Mouse (Mus musculus): ENCODE results near the gene Rab30. TPM values are rescaled to one million over a fixed set of nuclear protein-coding genes. Genes with fewer than 3 reads are reported as not detected.

Rab30 gene
- polyA plus RNA-seq, 2 experiments, result 1.9 to 6.8 TPM

DNA sequence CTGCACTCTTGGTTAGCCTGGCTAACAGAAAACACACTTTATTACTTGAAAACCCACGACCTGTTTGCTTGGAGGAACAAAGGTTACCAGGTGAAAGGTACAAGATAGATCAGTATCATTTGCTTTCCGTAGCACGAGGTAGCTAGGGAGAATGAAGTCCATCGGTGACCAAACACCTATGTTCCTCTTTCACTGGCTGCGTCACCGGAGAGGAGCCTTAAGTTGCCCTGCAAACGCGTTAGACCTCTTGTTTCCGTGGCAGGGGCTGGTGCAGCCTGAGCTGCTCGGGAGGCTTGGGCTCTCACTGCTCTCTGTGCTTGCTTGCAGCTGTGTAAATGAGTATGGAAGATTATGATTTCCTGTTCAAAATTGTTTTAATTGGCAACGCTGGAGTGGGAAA is 78.3 kb downstream of the Rab30 start:
- TF ChIP-seq CTCF (IDR thresholded peaks at IDR 0.05; ENCODE audit: low read depth) (no peak), EP300 (IDR thresholded peaks at IDR 0.05; ENCODE audit: low read depth) (no peak)
- no peak overlapping the region for H3K27ac ChIP-seq
- no peaks in the 10 kb centered on the region for H3K27me3 ChIP-seq (ENCODE audit: control insufficient read depth, insufficient read depth, low read length)
- H3K36me3 ChIP-seq (replicated peaks; ENCODE audit: control insufficient read depth, insufficient read depth, low read depth), result no peaks in the 10 kb centered on the region
- no peaks in the 10 kb centered on the region for H3K9me3 ChIP-seq (ENCODE audit: control insufficient read depth, low read length)
- DNase-seq (ENCODE audit: low read depth in 3 of 3, low spot score in 3 of 3), result no peak
- H3K4me3 ChIP-seq (ENCODE audit: insufficient read depth in 1 of 2, low read depth in 2 of 2, low read length in 2 of 2), result no peak overlapping the region
- H3K4me1 ChIP-seq (replicated peaks; ENCODE audit: control insufficient read depth in 2 of 2, insufficient read depth in 2 of 2, low read length in 1 of 2), result no peaks in the 10 kb centered on the region
- WGBS (ENCODE audit: insufficient replicate concordance), result 65% methylated on average over 11 of the region's 11 CpGs
- H3K9ac ChIP-seq (replicated peaks), result no peak overlapping the region
- no peak for ATAC-seq (ENCODE audit: insufficient read depth)
- no peak overlapping the region for H3K4me2 ChIP-seq (ENCODE audit: low read depth)

- no peak for TF ChIP-seq EP300 (IDR thresholded peaks at IDR 0.05; ENCODE audit: low read depth)
- no peaks in the 10 kb centered on the region for H3K27me3 ChIP-seq (ENCODE audit: control insufficient read depth, insufficient read depth, low read length)
- no peak overlapping the region for H3K4me3 ChIP-seq (ENCODE audit: insufficient read depth in 1 of 2, low read depth in 2 of 2, low read length in 2 of 2)
- DNase-seq (ENCODE audit: low read depth in 3 of 3, low spot score in 3 of 3) (no peak), ATAC-seq (ENCODE audit: insufficient read depth) (no peak)
- no peak overlapping the region for H3K4me2 ChIP-seq (ENCODE audit: low read depth)
- H3K9ac ChIP-seq (replicated peaks), result no peak overlapping the region
- no peaks in the 10 kb centered on the region for H3K36me3 ChIP-seq (replicated peaks; ENCODE audit: control insufficient read depth, insufficient read depth, low read depth)
- no peaks in the 10 kb centered on the region for H3K4me1 ChIP-seq (replicated peaks; ENCODE audit: control insufficient read depth in 2 of 2, insufficient read depth in 2 of 2, low read length in 1 of 2)
- H3K27ac ChIP-seq, result no peak overlapping the region
- H3K9me3 ChIP-seq (ENCODE audit: control insufficient read depth, low read length), result no peaks in the 10 kb centered on the region
- WGBS (ENCODE audit: insufficient replicate concordance), result 57% methylated on average over 1 of the region's 1 CpGs
These were observed 79.0 kb downstream of the Rab30 start for GRCm38 (mm10) chr7:92820410-92820809.

- Histone ChIP-seq H3K27ac (no peak overlapping the region), H3K4me2 (ENCODE audit: low read depth) (no peak overlapping the region)
- TF ChIP-seq EP300 (IDR thresholded peaks at IDR 0.05; ENCODE audit: low read depth) (no peak), CTCF (IDR thresholded peaks at IDR 0.05; ENCODE audit: low read depth) (no peak)
These were observed 79.6 kb downstream of the Rab30 start for GRCm38 (mm10) chr7:92820941-92821465.

GRCm38 (mm10) chr7:92821871-92822270 is 80.5 kb downstream of the Rab30 start:
- DNase-seq (ENCODE audit: low read depth in 3 of 3, low spot score in 3 of 3) (no peak), ATAC-seq (ENCODE audit: insufficient read depth) (no peak)
- no peak overlapping the region; the same call in 1 of the 2 replicates for H3K9ac ChIP-seq (replicated peaks)
- H3K27me3 ChIP-seq (ENCODE audit: control insufficient read depth, insufficient read depth, low read length), result no peaks in the 10 kb centered on the region
- H3K4me2 ChIP-seq (ENCODE audit: low read depth), result no peak overlapping the region
- H3K4me3 ChIP-seq (ENCODE audit: insufficient read depth in 1 of 2, low read depth in 2 of 2, low read length in 2 of 2), result no peak overlapping the region
- H3K4me1 ChIP-seq (replicated peaks; ENCODE audit: control insufficient read depth in 2 of 2, insufficient read depth in 2 of 2, low read length in 1 of 2), result no peaks in the 10 kb centered on the region
- 52% methylated on average over 4 of the region's 4 CpGs for WGBS (ENCODE audit: insufficient replicate concordance)
- no peaks in the 10 kb centered on the region for H3K36me3 ChIP-seq (replicated peaks; ENCODE audit: control insufficient read depth, insufficient read depth, low read depth)
- TF ChIP-seq CTCF (IDR thresholded peaks at IDR 0.05; ENCODE audit: low read depth) (no peak), EP300 (IDR thresholded peaks at IDR 0.05; ENCODE audit: low read depth) (no peak)
- no peak overlapping the region for H3K27ac ChIP-seq
- no peaks in the 10 kb centered on the region for H3K9me3 ChIP-seq (ENCODE audit: control insufficient read depth, low read length)

More at GRCm38 (mm10) chr7:92820941-92821465, 79.6 kb downstream of the Rab30 start:
- WGBS (ENCODE audit: insufficient replicate concordance), result 64% methylated on average over 7 of the region's 7 CpGs
- Histone ChIP-seq H3K9me3 (ENCODE audit: control insufficient read depth, low read length) (no peaks in the 10 kb centered on the region), H3K4me3 (ENCODE audit: insufficient read depth in 1 of 2, low read depth in 2 of 2, low read length in 2 of 2) (no peak overlapping the region), H3K4me1 (replicated peaks; ENCODE audit: control insufficient read depth in 2 of 2, insufficient read depth in 2 of 2, low read length in 1 of 2) (no peaks in the 10 kb centered on the region), H3K36me3 (replicated peaks; ENCODE audit: control insufficient read depth, insufficient read depth, low read depth) (no peaks in the 10 kb centered on the region), H3K27me3 (ENCODE audit: control insufficient read depth, insufficient read depth, low read length) (no peaks in the 10 kb centered on the region), H3K9ac (replicated peaks) (no peak overlapping the region)
- ATAC-seq (ENCODE audit: insufficient read depth), result no peak
- no peak for DNase-seq (ENCODE audit: low read depth in 3 of 3, low spot score in 3 of 3)

GRCm38 (mm10) chr7:92822409-92823101 is 81.2 kb downstream of the Rab30 start:
- no peak overlapping the region for H3K4me2 ChIP-seq (ENCODE audit: low read depth)
- WGBS (ENCODE audit: insufficient replicate concordance), result 40% methylated on average over 1 of the region's 1 CpGs
- no peaks in the 10 kb centered on the region for H3K4me1 ChIP-seq (replicated peaks; ENCODE audit: control insufficient read depth in 2 of 2, insufficient read depth in 2 of 2, low read length in 1 of 2)
- TF ChIP-seq EP300 (IDR thresholded peaks at IDR 0.05; ENCODE audit: low read depth), result no peak
- no peak for TF ChIP-seq CTCF (IDR thresholded peaks at IDR 0.05; ENCODE audit: low read depth)
- no peaks in the 10 kb centered on the region for H3K27me3 ChIP-seq (ENCODE audit: control insufficient read depth, insufficient read depth, low read length)
- no peaks in the 10 kb centered on the region for H3K9me3 ChIP-seq (ENCODE audit: control insufficient read depth, low read length)
- ATAC-seq (ENCODE audit: insufficient read depth) (0 out of 2 replicates have a peak, but pooled peaks have one; percentile 21), DNase-seq (ENCODE audit: low read depth in 3 of 3, low spot score in 3 of 3) (no peak)
- no peak overlapping the region for H3K9ac ChIP-seq (replicated peaks)
- H3K36me3 ChIP-seq (replicated peaks; ENCODE audit: control insufficient read depth, insufficient read depth, low read depth), result no peaks in the 10 kb centered on the region
- no peak overlapping the region for H3K4me3 ChIP-seq (ENCODE audit: insufficient read depth in 1 of 2, low read depth in 2 of 2, low read length in 2 of 2)
- H3K27ac ChIP-seq, result no peak overlapping the region

Data from liver, embryonic 14.5 days (tissue).